Mouse (Mus musculus) embryonic fibroblast, embryonic 13.5 days (primary cell): Measurements from ENCODE around the gene Rnf212b. TPM values are rescaled to one million over a fixed set of nuclear protein-coding genes. Genes with fewer than 3 reads are reported as not detected.

Experiments
- H3K27ac ChIP-seq: 2 replicates; pipeline ENCODE4 v1.5.1; 2012; ENCODE audit warnings: low read length, control low read depth, inconsistent platforms; ENCODE audit not compliant: insufficient read depth
- H3K4me1 ChIP-seq: 2 replicates; pipeline ENCODE4 v1.6.1; 2011; ENCODE audit warnings: low read length; ENCODE audit not compliant: control insufficient read depth, insufficient read depth
- H3K4me3 ChIP-seq: 2 replicates; pipeline ENCODE4 v1.5.1; 2011; ENCODE audit warnings: mild to moderate bottlenecking, control low read depth, low read length; ENCODE audit not compliant: insufficient read depth
- CTCF ChIP-seq: IDR thresholded peaks from 2 replicates; pipeline ENCODE4 v1.5.1; 2011; ENCODE audit warnings: mild to moderate bottlenecking, control low read depth, low read length, moderate library complexity, borderline replicate concordance; ENCODE audit not compliant: insufficient read depth
- POLR2A ChIP-seq: IDR thresholded peaks from 2 replicates; pipeline ENCODE4 v1.6.1; 2011; ENCODE audit warnings: low read depth, mild to moderate bottlenecking, control low read depth, low read length, moderate library complexity
- polyA plus RNA-seq: library from polyadenylated mRNA; stranded (reverse); fragments of >200 nt; gene quantifications from 2 replicates; pipeline ENCODE4 v1.2.4, GENCODE M21; 2011; ENCODE audit warnings: low read depth; ENCODE audit not compliant: missing spikeins, insufficient read length

Rnf212b gene
- polyA plus RNA-seq, 1 experiment, result not detected

GRCm38 (mm10) chr14:54793894-54794830, 19.8 kb upstream of the Rnf212b start:
- Histone ChIP-seq H3K4me3 (no peak overlapping the region), H3K27ac (no peak overlapping the region), H3K4me1 (no peaks in the 10 kb centered on the region)
- TF ChIP-seq POLR2A, result no peak
- TF ChIP-seq CTCF, result no peak

GRCm38 (mm10) chr14:54795901-54796300, 18.0 kb upstream of the Rnf212b start:
- no peaks in the 10 kb centered on the region for H3K4me1 ChIP-seq
- TF ChIP-seq POLR2A, result no peak
- TF ChIP-seq CTCF, result no peak
- H3K27ac ChIP-seq, result no peak overlapping the region
- H3K4me3 ChIP-seq, result no peak overlapping the region

- Histone ChIP-seq H3K4me3 (no peak overlapping the region), H3K27ac (no peak overlapping the region), H3K4me1 (no peaks in the 10 kb centered on the region)
- TF ChIP-seq CTCF, result no peak
- TF ChIP-seq POLR2A, result no peak
These were observed 17.2 kb upstream of the Rnf212b start for GRCm38 (mm10) chr14:54796760-54797159.

GRCm38 (mm10) chr14:54799686-54800085, 14.3 kb upstream of the Rnf212b start:
- H3K4me1 ChIP-seq, result no peaks in the 10 kb centered on the region
- TF ChIP-seq POLR2A (no peak), CTCF (no peak)
- H3K4me3 ChIP-seq, result no peak overlapping the region
- no peak overlapping the region for H3K27ac ChIP-seq

GRCm38 (mm10) chr14:54802428-54802827, 11.5 kb upstream of the Rnf212b start:
- Histone ChIP-seq H3K4me1 (no peaks in the 10 kb centered on the region), H3K4me3 (no peak overlapping the region), H3K27ac (no peak overlapping the region)
- TF ChIP-seq POLR2A (no peak), CTCF (no peak)

- no peak overlapping the region for H3K27ac ChIP-seq
- no peak for TF ChIP-seq CTCF
- TF ChIP-seq POLR2A, result no peak
- no peak overlapping the region for H3K4me3 ChIP-seq
- no peaks in the 10 kb centered on the region for H3K4me1 ChIP-seq
These were observed 7.8 kb upstream of the Rnf212b start for GRCm38 (mm10) chr14:54806124-54806523.

- Histone ChIP-seq H3K27ac (0 out of 2 replicates have a peak overlapping the region, but pooled peaks have one; percentile 48), H3K4me1 (no peaks in the 10 kb centered on the region), H3K4me3 (no peak overlapping the region)
- no peak for TF ChIP-seq POLR2A
- no peak for TF ChIP-seq CTCF
These were observed 4.9 kb upstream of the Rnf212b start for GRCm38 (mm10) chr14:54808718-54809667.

- Histone ChIP-seq H3K4me1 (no peaks in the 10 kb centered on the region), H3K27ac (0 out of 2 replicates have a peak overlapping the region, but pooled peaks have one; percentile 48), H3K4me3 (no peak overlapping the region)
- no peak for TF ChIP-seq POLR2A
- no peak for TF ChIP-seq CTCF
These were observed 4.3 kb upstream of the Rnf212b start for GRCm38 (mm10) chr14:54809668-54810033.

- H3K4me1 ChIP-seq, result no peaks in the 10 kb centered on the region
- no peak for TF ChIP-seq POLR2A
- TF ChIP-seq CTCF, result no peak
- no peak overlapping the region for H3K4me3 ChIP-seq
- no peak overlapping the region for H3K27ac ChIP-seq
These were observed 1.8 kb downstream of the Rnf212b start for GRCm38 (mm10) chr14:54815737-54816136.
